Mouse (Mus musculus) spleen, adult 2 months (tissue): ENCODE measurements at regions not wholly inside any gene's neighbourhood (a gene's known extent, or its start where the extent isn't known, plus 50 kb on each side); places are given as distances from the start of the nearest gene placed in this dataset.
"Not testable (repeated sequence)": the region's sequence is repeated elsewhere in the genome, so short reads cannot be mapped to it uniquely, and the experiment has no call there.

Source experiments
- CTCF ChIP-seq: fragments of 200-500 bp; IDR thresholded peaks from 2 replicates; pipeline ENCODE4 v1.5.1; 2011; ENCODE audit warnings: mild to moderate bottlenecking, inconsistent platforms; ENCODE audit not compliant: insufficient read depth, insufficient read length, insufficient replicate concordance; ENCODE audit errors: extremely low read depth
- POLR2A ChIP-seq: fragments of 200-500 bp; IDR thresholded peaks from 2 replicates; pipeline ENCODE4 v1.6.1; 2011; ENCODE audit warnings: low read depth, low read length, inconsistent platforms

DNA sequence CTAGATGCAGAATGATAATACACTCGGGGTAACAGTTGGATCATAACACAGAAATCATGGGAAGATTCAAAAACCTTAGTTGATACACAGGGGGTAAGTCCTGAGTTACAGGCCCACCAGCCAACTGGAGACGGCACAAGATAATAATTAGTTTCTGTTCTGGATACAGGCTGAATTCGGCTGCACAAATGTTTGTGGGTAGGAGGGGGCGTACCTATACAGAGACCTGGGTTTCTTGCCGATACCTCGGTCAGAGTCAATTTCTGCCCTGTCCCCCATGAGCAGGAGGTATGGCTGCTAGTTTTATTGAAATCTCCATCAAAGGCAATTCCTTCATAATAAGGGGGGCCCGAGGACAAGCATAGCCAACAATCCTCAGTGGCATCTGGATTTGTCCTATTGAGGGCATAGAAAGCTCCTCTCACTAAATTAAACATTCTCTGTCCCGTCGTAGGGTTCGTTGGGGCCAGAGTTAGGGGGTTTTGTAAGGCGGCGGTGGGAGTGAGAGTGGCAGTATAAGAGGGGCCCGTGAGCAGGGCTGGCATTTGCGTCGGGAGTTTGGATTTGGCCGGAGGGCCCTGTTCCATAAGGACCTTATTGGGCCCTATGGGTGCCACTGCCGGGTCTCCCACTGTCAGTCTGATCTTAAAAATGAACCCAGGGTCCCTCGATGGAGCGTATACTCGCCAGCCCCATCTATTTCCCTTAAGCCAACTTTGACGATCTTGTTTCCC lies 273.3 kb downstream of the Gm21863 start:
- TF ChIP-seq CTCF, POLR2A: not testable (repeated sequence)
